30 mouse cellular contexts compared by ENCODE assay signal in genomic region chr19:25529673-25530072, GRCm38 (mm10). TPM values are rescaled to one million over a fixed set of nuclear protein-coding genes. Genes with fewer than 3 reads are reported as not detected.
"Had no signal": no experiment of that assay in that cellular context is flagged by ENCODE, and none has a peak within 500 bp of the region (broad histone marks: within the 10 kb centered on the region; RNA-seq: fewer than 3 reads in every experiment).

No protein-coding gene starts in this region.

- H3K9me3 ChIP-seq: liver, embryonic 13.5 days; stomach, embryonic 15.5 days had no signal

- H3K4me2 ChIP-seq: liver, embryonic 13.5 days; midbrain, embryonic 11.5 days; stomach, embryonic 15.5 days had no signal

- ATAC-seq: intestine, embryonic 16.5 days had no signal

- H3K36me3 ChIP-seq: liver, embryonic 13.5 days; stomach, embryonic 15.5 days had no signal

- H3K4me3 ChIP-seq: layer of hippocampus, adult 2 months; left cerebral cortex, adult 2 months; liver, embryonic 13.5 days; stomach, embryonic 15.5 days had no signal

- DNase-seq: kidney, adult 2 months; kidney, postnatal 25 days; layer of hippocampus, adult 9-11 months; liver, embryonic 13.5 days; lung, adult 2 months; lung, postnatal 14 days; lung, postnatal 4 days; midbrain, embryonic 14.5 days; right cerebral cortex, postnatal 25 days; spleen, adult 18-20 months; thymus, postnatal 25 days had no signal

- H3K9ac ChIP-seq: liver, embryonic 13.5 days; stomach, embryonic 15.5 days had no signal

- H3K4me1 ChIP-seq: liver, embryonic 13.5 days; stomach, embryonic 15.5 days had no signal

- H3K27ac ChIP-seq: kidney, postnatal 0 days; layer of hippocampus, adult 2 months; left cerebral cortex, adult 2 months; liver, embryonic 13.5 days; stomach, embryonic 15.5 days had no signal

- H3K27me3 ChIP-seq: liver, embryonic 13.5 days; stomach, embryonic 15.5 days had no signal

RNA-seq across cellular contexts. Expression of gene Dmrt1, which starts 24.3 kb away (rescaled TPM):
- total RNA-seq: layer of hippocampus, adult 2 months; layer of hippocampus, postnatal 25 days; left cerebral cortex, adult 2 months; left cerebral cortex, postnatal 10 days; left cerebral cortex, postnatal 36 days; liver, adult 2 months; megakaryocyte progenitor cell, adult 5-6 weeks; megakaryocyte-erythroid progenitor cell, adult 5-6 weeks; midbrain, postnatal 0 days had no signal
- polyA plus RNA-seq: intestine, embryonic 16.5 days; kidney, adult 2 months; kidney, embryonic 14.5 days; kidney, postnatal 0 days; large intestine, adult 2 months; liver, adult 2 months; liver, embryonic 13.5 days; liver, embryonic 16.5 days; lung, adult 2 months; lung, embryonic 16.5 days; midbrain, embryonic 11.5 days; midbrain, embryonic 14.5 days; midbrain, postnatal 0 days; neural tube, embryonic 14.5 days; stomach, embryonic 15.5 days; thymus, postnatal 0 days had no signal
